Mouse (Mus musculus): Measurements from ENCODE around the gene Mbnl2.

The Mbnl2 gene

DNA sequence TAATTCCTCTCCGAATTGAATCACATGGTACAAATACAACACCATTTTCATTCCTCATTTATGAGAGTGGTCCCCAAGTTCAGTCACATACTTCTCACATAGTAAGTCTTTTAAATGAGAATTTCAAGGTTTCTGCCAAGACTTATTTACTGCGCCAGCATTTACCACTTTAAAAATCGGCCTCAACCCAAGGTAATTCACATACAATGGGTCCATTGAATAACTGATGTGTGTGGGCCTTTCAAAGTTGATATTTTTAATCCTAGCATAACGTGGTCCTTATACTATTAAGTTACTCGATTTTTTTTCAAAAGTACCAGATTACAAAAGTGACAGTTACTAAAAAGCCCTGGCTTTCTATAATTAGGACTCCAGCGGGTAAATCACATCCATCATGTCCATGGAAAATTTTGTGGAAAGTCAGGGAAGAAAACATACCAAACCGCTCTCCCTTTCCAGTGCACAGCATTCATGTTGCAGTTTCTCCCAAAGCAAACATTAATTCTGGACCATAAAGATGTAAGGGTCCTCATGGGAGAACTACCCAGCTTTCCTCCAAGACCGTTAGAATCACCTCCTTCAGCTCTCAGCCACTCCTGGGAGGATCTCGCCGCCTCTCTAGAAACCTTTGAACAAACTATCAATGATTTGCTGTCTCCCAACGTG, 107.8 kb downstream of the Mbnl2 start:
- no peak for DNase-seq (ENCODE audit: low spot score)

- DNase-seq (ENCODE audit: low spot score) = no peak
Measured at GRCm38 (mm10) chr14:120384615-120385014, 109.1 kb downstream of the Mbnl2 start.

GRCm38 (mm10) chr14:120387293-120387692, 111.8 kb downstream of the Mbnl2 start:
- DNase-seq (ENCODE audit: low spot score) = no peak

DNA sequence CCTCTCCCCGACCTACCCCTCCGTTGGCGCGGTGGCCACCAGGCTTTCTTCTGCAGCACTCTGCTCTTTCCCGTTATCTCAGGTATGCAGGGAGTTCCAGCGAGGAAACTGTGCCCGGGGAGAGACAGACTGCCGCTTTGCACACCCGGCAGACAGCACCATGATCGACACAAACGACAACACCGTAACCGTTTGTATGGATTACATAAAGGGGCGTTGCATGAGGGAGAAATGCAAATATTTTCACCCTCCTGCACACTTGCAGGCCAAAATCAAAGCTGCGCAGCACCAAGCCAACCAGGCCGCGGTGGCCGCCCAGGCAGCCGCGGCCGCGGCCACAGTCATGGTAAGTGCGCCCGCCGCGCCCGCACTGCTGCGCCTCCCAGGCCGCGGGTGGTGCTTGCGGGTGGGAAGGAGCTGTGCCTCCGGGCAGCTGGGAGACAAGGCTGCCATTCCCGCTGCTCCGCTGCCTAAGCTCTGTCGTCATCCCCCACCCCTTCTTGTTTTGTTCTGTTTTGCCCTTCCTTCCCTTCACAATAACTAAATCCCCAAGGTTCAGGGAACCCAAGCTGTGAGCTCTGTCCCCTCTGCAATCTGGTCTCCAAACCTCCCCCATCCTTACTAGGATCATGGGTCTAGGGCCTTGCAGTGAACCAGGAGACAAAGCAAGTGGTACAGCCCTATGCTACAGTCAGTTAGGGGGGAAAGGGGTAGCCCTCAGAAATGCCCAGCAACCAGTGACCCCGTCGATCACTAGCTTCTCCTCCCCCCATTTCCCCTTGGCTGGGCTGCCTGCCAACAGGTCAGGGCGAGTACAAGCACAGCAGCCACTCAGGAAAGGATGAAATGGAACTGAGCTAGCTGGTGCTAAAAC, 113.6 kb downstream of the Mbnl2 start:
- no peak for DNase-seq (ENCODE audit: low spot score)

- DNase-seq (ENCODE audit: low spot score) = no peak
Measured at GRCm38 (mm10) chr14:120390231-120390944, 114.9 kb downstream of the Mbnl2 start.

DNA sequence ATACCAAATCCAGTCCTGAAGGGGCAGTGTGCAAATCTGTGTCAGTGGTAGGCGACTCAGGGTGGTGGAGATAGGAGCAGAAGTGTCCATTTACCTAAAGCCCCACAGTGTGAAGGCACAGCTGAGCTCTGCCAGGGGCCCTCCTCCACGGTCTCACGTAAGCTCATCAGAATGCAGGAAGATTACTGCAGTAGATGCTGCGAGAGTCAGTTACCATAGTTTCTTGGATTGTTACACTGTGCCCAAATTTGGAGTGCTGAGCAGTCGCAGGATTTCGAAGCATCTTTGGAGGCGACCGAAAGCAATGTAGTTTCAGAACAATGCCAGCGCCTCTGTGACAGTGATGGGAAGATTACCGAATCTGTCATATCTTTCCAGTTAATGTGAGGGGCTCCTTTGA, 116.2 kb downstream of the Mbnl2 start:
- DNase-seq (ENCODE audit: low spot score) = no peak

DNA sequence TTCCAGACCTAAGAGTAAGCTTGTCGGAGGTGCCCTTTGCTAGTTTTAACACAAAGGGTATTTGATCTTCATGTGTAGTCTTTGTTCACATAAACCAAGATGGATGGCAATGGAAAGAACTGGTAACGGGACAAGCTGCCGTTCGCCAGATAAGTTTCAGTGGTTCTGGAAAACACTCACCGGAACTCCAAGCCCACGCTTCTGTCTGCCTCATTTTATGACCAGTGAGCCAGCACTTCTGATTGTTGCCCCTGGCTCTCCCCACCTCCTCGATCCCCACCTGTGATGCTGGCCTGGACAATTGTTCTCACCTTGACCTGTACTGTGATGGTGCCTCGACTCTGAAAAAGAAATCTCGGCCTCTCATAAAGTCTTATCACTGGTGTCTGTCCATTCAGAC, 117.0 kb downstream of the Mbnl2 start:
- no peak for DNase-seq (ENCODE audit: low spot score)

- no peak for DNase-seq (ENCODE audit: low spot score)
Measured at GRCm38 (mm10) chr14:120393441-120393840, 118.0 kb downstream of the Mbnl2 start.

- no peak for DNase-seq (ENCODE audit: low spot score)
Measured at GRCm38 (mm10) chr14:120394216-120394615, 118.7 kb downstream of the Mbnl2 start.

DNA sequence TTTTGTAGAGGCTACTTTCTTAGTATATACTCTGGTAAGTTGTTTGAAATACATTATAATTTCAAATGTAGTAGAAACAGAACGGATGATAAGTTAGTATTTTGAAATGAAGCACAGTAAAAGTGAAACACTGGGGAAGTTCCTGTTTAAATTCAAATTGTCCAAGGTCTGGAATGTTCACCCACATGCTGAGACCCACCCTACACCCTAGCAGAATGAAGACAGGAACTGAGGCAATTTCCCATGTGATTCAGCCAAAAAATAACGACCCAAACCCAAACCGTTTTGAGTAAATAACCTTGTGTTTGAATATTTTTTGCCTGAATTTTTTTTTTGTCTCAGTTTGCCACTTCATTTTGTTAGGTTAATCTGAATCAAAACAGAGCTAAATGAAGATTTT, 119.4 kb downstream of the Mbnl2 start:
- DNase-seq (ENCODE audit: low spot score) = no peak

DNA sequence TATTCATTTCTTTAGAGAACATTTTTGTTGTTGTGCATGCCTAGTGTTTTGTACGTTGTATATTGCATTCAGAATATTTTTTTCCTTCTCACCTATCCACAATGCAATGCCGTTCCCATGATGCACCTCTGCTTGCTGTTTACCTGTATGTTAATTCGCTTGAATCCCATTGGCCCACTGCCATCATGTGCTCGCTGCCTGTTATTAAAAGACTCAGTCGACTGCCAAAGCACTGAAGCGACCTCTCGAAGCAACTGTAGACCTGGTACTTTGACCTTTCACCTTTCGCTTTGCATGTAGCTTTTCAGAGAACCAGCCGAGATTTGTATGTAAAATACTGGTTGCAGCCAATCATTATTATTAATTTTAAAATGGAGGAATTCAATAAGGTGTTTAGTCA, 120.0 kb downstream of the Mbnl2 start:
- no peak for DNase-seq (ENCODE audit: low spot score)

GRCm38 (mm10) chr14:120397871-120398647, 122.6 kb downstream of the Mbnl2 start:
- peak; percentile 70 for DNase-seq (ENCODE audit: low spot score)

GRCm38 (mm10) chr14:120399614-120400013, 124.1 kb downstream of the Mbnl2 start:
- no peak for DNase-seq (ENCODE audit: low spot score)

DNA sequence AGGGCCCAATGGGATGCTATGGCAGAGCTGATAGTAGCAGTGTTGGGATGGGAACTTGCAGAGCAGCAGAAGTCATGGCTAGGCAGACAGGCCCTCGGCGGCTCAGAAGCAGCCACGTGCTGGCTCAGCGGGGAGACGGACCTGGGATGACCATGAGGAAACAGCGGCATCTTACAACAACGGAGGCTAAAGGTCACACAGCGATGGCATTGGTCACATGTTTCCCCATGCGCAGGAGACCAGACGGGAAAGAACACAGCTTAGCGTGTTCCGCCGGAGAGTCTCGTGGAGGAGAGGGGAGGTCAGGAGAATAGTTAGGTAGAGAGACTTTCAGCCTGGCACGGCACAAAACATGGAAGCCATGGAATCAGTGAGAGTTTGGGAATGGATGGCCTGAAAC, 125.7 kb downstream of the Mbnl2 start:
- no peak for DNase-seq (ENCODE audit: low spot score)

DNA sequence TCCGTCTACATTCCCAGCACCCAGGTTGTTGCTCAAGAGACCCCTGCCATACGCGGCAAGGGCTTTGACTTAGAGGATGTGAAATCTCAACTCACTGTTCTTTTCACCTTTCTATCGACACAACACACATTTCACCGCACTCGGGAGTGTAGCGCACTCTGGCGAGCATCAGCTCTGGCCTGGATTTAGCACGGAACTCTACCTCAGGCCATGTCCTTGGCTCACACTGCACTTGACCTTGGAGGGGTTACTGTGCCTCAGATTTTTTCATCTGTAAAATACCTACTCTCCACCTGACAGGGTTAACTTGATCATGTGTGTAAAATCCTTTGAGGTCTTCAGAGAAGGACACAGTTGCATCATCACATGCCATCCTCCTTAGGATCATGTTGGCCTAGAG, 127.2 kb downstream of the Mbnl2 start:
- DNase-seq (ENCODE audit: low spot score) = no peak

DNA sequence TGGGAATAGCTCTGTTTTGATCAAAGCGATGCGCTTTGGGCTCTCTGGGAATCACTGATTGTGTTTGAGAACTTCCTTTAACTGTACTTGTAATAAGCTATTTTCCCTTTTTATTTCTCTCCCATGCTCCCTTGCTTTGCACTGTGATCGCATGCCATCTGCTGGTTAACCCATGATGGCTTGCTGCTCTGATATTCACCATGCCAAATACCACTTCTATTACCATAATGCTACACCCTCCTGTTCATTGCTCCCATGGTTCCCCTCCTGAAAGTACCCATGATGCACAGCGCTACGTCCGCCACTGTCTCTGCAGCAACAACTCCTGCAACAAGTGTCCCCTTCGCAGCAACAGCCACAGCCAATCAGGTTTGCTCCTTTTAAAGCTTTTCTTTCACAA, 128.9 kb downstream of the Mbnl2 start:
- DNase-seq (ENCODE audit: low spot score) = no peak

GRCm38 (mm10) chr14:120404811-120405582, 129.5 kb downstream of the Mbnl2 start:
- DNase-seq (ENCODE audit: low spot score) = no peak

DNA sequence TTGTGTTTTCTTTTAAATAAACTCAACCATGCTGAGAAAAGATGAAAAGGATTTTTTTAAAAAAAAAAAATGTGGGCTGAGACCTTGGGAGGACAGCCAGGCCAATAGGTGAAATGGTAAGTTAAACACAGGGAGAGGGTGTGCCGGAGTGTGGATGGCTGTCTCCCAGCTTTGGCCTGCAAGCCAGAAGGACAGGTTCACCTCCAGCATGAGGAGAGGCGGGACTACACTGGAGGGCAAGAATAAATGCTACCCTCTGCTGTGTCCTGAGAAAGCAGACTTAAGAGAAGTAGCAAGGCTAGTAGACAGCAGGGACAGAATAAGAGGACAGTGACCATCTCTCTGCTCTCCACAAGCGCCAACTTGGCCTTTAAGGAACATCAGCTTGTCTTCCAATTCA, 130.1 kb downstream of the Mbnl2 start:
- no peak for DNase-seq (ENCODE audit: low spot score)

DNA sequence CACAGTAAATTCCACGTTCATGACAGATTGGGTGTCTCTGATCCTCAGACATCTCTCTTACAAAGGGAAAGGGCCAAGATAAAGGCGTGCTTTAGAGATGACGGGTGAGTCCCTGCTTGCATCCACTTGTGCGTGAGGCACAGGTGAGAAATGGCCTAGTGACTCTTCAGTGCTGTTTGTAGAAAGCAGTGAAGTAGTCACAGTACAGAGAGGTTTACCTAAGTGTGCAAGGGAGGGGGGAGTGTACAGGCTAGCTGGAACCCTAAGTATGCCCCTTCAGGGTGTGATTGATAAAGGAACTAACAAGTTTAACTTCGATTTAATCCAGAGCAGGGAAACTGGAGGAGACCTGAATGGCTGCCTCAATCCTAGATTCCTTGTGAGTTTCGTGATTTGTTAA, 130.8 kb downstream of the Mbnl2 start:
- DNase-seq (ENCODE audit: low spot score) = no peak

GRCm38 (mm10) chr14:120406820-120407219, 131.4 kb downstream of the Mbnl2 start:
- no peak for DNase-seq (ENCODE audit: low spot score)

DNA sequence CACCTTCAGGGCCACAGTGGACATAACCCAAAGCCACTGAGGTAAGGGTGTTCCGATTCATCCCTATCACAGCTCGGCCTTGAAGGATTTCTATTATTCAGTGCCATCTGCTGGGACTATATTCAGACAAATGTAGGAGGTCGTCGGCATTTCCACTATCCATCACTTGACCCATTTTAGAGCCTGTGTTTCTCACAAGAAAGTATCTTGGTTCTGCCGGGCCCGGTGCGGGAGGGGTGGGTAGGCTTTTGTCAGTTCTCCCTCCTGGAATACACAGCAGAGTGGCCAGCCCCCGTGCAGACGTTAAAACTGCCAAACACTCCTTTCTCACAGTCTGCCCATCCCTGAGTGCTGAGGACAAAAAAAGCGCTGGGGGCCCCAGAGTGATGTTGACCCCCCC, 134.4 kb downstream of the Mbnl2 start:
- no peak for DNase-seq (ENCODE audit: low spot score)

Data from ovary, postnatal 14 days (tissue).